Mouse (Mus musculus) lung, adult 2 months (tissue): ENCODE data around the gene Ptprd.

Source experiments
- CTCF ChIP-seq: fragments of 200-500 bp; IDR thresholded peaks from 2 replicates; pipeline ENCODE4 v1.5.1; 2011; ENCODE audit warnings: mild to moderate bottlenecking, low read length, control low read depth; ENCODE audit not compliant: insufficient read depth
- POLR2A ChIP-seq: fragments of 200-500 bp; IDR thresholded peaks from 2 replicates; pipeline ENCODE4 v1.6.1; 2011; ENCODE audit warnings: low read depth, mild to moderate bottlenecking, control low read depth, low read length, borderline replicate concordance; ENCODE audit errors: extremely low read depth

DNA sequence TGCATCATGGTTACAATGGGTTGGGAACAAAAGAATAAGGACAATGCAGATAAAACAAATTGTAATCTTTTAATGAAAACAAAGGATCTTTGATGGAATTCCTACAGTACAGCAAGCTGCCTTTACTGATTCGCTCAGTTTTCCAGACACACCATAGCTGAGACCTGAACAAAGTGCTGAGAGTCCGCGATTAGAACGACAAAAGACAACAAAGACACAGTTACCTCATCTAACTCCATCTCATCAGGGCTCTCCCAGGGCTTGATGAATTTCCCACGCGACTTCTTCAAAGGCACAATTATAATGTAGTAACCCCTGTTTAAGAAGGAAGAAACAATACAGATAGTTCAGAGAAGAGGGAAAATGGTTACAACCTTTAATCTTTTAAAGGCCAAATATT, 2140.0 kb downstream of the Ptprd start:
- TF ChIP-seq CTCF (no peak), POLR2A (no peak)
